Mouse (Mus musculus) adrenal gland, adult 2 months (tissue): Measurements from ENCODE around the gene Parl. TPM values are rescaled to one million over a fixed set of nuclear protein-coding genes. Genes with fewer than 3 reads are reported as not detected.

Source experiments
- DNase-seq: peaks from one replicate; pipeline ENCODE4 v3.0.0; 2021
- polyA plus RNA-seq: library from polyadenylated mRNA; depleted of rRNA; stranded (reverse); fragments of >200 nt; gene quantifications from 2 replicates; pipeline ENCODE4 v1.2.3, GENCODE M21; 2012; rRNA removed
- total RNA-seq, 2 experiments: library from RNA; stranded (reverse); gene quantifications; 2 replicates each; pipeline ENCODE4 v1.2.3; 2021

Parl gene
- total and polyA plus RNA-seq, 3 experiments = 34.2 to 121 (median 116) TPM

- peak; percentile 81 for DNase-seq
These were observed 64.8 kb downstream of the Parl start for GRCm38 (mm10) chr16:20237426-20237825.

- DNase-seq = no peak
These were observed 67.8 kb downstream of the Parl start for GRCm38 (mm10) chr16:20234406-20234805.

Other genes with a start within 250 kb of the Parl start
- gene Klhl24, start 204.8 kb downstream of the Parl start, total RNA-seq = 10 to 100 TPM; 62.6 to 64.3 TPM
- 3.5 and 3.7 TPM in 2 replicates for gene Klhl24, start 204.8 kb downstream of the Parl start, polyA plus RNA-seq
- 10 to 100 TPM; 24.8 to 33.7 TPM for gene Yeats2, start 161.3 kb downstream of the Parl start, total RNA-seq
- 16.6 and 20.4 TPM in 2 replicates for gene Yeats2, start 161.3 kb downstream of the Parl start, polyA plus RNA-seq
- 10 to 100 TPM in 1 of 2 experiments, 1 to 10 TPM in 1; 1.1 to 10.2 TPM for gene Map6d1, start 61.0 kb downstream of the Parl start, total RNA-seq
- gene Map6d1, start 61.0 kb downstream of the Parl start, polyA plus RNA-seq = 7.8 and 11.2 TPM in 2 replicates
- under 1 TPM; 0.28 to 0.37 TPM for gene Cyp2ab1, start 23.0 kb upstream of the Parl start, total RNA-seq
- gene Cyp2ab1, start 23.0 kb upstream of the Parl start, polyA plus RNA-seq = 0.42 and 0.66 TPM in 2 replicates
- 10 to 100 TPM; 62.3 to 66.4 TPM for gene Abcc5, start 124.0 kb upstream of the Parl start, total RNA-seq
- 51.2 and 52.3 TPM in 2 replicates for gene Abcc5, start 124.0 kb upstream of the Parl start, polyA plus RNA-seq
- gene Eif2b5, start 196.4 kb upstream of the Parl start, total RNA-seq = 10 to 100 TPM; 50.2 to 67.1 TPM
- gene Eif2b5, start 196.4 kb upstream of the Parl start, polyA plus RNA-seq = 18.4 and 20.7 TPM in 2 replicates
- gene Dvl3, start 214.6 kb upstream of the Parl start, total RNA-seq = 10 to 100 TPM; 32.3 to 45.5 TPM
- gene Dvl3, start 214.6 kb upstream of the Parl start, polyA plus RNA-seq = 43.7 and 52.2 TPM in 2 replicates
- gene Ap2m1, start 233.1 kb upstream of the Parl start, total RNA-seq = 100 to 1,000 TPM; 276 to 366 TPM
- 282 and 345 TPM in 2 replicates for gene Ap2m1, start 233.1 kb upstream of the Parl start, polyA plus RNA-seq
- gene Abcf3, start 246.2 kb upstream of the Parl start, total RNA-seq = 100 to 1,000 TPM in 1 of 2 experiments, 10 to 100 TPM in 1; 84.6 to 106 TPM
- gene Abcf3, start 246.2 kb upstream of the Parl start, polyA plus RNA-seq = 27.6 and 27.7 TPM in 2 replicates